Mouse (Mus musculus): Measurements from ENCODE around the gene Cnot2.
"Not testable (repeated sequence)": the region's sequence is repeated elsewhere in the genome, so short reads cannot be mapped to it uniquely, and the experiment has no call there.

Cnot2 gene

DNA sequence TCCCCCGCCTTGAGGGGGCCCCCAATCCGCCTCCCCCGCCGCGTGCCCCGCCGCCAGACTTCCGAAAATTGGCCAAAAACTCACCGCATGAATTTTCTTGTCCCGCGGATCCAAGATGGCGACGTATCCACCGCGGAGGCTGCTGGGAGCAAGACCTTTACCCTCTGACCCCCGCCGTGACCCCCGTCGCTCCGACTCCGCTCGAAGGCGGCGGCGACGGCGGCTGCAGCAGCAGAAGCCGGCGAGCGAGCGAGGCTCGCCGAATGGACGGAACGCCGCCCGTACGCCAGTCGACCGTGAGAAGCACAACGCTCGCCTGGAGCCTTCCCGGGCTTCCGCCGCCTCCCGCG is at the start of gene Cnot2:
Cnot2 (minus strand) TSS at position 143 of the 350 bp plus-strand sequence.
- DNase-seq = peak; percentile 97

DNA sequence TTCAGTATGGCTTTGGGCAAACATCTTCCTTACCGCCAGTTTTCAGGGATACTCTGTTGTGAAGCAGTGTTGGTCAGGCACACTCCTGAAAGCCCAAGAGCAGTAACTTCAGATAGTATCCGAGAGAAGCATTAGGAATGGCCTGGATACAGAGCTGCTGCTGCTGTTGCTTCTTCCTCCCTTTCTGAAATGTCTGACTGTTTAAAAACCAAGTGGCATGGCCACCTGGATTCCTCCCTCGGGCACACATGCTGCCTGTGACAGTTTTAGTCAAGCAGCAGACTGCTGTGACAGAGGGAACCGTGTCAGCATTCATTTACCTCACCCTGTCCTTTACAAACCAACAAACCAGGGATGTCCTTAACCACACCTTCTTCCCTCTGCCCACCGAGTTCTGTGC is 47.6 kb upstream of the Cnot2 start:
- DNase-seq = no peak

DNA sequence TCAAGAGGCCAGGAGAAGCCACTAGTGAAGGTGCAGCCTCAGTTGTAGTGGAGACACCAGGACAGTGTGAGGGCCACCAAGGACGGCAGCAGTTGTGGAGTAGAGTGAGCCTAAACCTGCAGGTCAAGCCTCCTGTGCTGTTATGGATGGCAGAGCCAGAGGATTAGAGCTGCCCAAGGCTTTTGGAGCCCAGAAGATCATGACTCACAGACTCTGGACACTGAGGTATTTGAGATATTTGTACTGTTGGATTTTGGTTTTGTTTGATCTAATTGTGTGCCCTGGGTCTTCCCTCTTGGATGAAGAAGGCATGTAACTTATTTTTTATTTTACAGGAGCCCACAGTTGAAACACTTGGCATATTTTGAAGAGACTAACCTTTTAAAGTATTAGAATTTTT is 44.7 kb upstream of the Cnot2 start:
- DNase-seq = no peak

DNA sequence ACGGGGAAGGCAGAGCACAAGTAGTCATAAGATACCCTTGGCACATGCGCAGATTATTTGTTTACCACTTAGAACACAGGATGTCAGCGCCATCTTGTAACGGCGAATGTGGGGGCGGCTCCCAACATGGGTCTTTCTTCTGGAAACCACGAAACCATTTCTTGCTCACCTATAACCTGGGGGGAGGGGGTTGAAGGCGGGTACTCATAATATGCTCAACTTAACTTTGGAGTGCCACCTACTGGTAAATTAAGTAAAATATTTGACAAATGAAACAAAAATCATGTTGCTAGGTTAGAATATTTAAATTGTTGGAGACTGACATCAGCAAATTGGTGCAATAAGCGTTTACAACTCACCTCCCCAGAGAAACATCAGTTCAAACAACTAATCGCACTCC is 31.9 kb upstream of the Cnot2 start:
- not testable (repeated sequence) for DNase-seq

DNA sequence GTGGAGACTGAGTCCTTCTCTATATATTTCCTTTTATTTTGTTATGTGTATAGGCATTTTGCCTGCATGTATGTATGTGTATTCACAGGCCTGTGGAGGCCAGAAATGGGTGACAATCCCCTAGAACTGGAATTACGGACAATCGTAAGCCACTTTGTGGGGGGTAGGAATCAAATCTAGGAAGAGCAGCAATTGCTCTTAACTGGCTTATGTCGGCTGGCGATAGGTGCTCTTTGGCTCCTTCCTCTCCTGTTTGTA is 23.5 kb upstream of the Cnot2 start:
- no peak for DNase-seq

DNA sequence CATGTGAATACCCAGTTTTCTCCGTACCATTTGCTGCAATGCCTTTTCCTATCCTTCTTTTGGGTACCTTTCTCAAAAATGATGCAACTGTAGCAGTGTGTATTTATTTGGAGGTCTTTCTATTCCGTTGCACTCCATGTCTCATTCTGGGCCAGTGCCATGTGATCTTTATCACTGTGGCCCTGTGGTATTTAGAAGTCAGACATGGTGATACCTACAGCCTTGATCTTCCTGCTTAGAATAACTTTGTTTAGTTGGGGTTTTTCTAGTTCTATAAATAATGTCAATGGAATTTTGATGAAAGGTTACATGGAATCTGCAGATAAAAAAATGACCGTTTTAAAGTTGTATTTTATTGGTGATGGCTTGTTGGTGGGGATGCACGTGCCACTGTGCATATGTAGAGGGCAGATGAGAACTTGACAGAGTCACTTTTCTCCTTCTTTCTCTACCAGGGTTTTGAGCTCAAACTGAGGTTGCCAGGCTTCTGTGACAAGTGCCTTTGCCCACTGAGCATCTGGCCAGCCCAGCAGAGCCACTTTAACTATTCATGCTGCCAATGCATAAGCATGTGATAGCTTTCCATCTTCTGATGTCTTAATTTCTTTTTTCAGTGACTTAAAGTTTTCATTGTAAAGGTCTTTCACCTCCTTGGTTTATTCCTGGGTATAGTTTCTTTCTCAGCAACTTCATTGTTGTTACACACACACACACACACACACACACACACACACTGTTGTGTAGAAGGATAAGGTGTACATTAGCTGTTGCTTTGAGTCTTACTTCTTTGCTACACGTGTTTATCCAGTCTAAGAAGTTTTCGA is 23.0 kb upstream of the Cnot2 start:
- DNase-seq = no peak

DNA sequence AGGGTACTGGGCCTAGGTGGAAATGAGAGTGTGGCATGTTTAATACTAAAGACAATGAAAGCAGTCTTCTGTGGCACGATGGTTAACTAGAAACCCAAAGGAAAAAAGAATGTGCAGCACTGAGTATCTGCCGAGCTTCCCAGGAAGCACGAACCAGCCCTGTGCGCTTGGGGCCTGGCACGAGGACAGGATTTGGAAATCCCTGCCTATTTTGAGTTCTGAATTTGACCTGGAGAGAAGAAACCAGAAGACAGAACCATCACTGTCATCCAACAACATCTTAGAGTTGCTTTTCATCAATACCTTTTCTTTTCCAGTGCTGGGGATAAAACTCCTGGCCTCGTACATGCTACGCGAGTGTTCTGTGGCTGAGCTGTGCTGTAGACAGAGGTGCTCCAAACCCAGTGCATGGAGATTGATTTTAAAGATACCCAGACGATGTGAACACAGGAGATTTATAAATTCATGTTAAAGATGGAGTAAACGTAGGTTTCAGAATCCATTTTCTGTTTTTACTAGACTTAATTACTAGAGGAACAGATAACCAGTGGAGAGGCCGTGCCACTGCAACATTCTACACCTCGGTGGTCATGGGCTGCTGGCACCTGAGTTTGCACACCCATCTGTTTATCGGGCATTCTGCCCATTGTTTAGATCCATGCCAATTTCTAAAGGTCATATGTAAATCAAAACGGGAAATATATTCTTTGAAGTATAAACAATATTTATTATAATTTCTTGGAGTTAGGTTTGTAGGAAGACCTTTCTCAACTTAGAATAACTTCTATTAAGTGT is 17.9 kb upstream of the Cnot2 start:
- DNase-seq = no peak

DNA sequence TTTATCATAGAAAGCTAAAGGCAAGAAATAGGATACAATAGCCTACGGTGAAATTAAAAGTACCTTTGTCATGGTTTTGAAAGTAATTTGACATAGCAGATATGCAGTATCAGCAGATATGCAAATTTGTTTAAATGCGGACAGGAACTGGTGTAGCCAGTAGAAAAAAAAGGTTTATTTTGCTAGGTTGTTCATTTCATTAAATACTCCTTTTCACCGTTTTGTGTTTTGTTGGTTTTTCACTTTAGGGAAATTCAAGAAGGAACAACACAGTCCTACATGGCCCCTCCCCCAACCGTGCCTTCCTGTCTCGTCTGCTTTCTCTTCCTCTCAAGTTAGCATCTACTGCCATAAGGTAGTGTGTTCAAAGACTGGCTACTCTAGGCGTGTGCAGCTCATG is 1.4 kb upstream of the Cnot2 start:
- DNase-seq = peak; percentile 34

DNA sequence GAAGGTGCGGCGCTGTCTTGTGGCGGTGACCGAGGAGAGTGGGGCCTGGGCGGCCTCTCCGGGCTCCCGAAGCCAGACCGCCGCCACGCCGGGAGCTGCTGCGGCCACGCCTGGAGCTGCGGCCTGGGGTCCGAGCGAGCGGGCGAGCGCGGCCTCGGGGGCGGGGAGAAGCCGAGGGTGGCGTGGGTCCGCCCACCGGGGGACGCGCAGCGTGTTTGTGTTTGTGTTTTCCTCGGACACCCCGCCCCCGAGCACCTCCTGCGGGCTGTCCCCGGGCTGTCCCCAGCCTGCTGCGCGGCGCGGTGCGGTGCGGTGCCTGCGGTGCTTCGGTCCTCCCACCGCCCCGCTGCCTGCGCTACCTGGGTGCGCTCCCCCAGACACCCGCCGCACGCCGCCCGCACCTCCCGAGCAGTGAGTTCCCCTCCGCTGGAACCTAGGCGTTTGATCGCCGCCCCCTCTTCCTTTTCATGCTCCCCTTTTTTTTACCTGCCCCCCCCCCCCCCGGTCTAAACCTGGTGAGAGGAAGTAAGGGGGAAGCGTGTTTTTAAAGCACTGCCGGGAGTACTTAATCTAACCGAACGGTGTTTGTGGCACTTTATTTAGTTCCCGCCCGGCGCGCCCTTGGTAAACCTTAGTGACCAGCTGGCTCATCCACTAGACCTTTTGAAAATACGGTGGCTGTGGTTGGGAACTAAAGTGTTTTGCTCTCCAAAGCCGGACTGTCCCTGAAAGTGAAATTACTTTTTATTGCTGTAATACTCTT is 589 bp upstream of the Cnot2 start:
- DNase-seq = peak; percentile 82

DNA sequence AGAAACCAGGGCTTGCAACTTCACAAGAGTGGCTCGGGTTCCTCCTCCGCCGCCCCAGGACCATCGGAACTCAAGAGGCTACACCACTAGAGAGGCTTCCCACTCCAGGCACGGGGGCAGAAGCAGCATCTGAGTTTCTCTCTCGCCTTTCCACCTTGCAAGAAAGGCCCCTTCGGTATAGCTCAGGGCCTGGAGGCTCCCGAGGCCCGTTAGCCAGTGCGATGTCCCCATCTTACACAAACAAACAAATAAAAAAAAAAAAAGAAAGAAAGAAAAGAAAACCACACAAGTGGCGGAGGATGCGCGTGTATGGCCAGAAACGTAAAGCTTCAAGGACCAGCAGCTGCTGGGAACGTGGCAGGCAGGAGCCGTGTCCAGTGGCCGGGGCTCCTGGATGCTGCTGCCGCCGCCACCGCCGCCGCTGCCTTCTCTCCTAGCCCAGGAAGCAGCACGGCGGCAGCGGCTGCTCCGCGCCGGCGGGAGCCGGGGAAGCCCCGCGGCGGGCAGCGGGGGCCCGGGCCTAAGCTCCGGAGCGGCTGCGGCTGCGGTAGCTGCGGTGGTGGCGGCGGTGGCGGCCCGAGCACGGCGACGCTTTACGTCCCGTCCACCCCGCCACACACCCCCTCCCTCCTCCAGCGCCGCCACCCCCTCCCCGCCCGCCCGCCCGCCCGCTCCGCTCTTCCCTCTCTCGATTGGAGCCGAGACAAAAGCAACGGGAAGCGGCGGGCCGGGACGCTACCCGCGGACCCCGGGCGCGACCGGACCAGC is 536 bp downstream of the Cnot2 start:
- DNase-seq = peak; percentile 66

DNA sequence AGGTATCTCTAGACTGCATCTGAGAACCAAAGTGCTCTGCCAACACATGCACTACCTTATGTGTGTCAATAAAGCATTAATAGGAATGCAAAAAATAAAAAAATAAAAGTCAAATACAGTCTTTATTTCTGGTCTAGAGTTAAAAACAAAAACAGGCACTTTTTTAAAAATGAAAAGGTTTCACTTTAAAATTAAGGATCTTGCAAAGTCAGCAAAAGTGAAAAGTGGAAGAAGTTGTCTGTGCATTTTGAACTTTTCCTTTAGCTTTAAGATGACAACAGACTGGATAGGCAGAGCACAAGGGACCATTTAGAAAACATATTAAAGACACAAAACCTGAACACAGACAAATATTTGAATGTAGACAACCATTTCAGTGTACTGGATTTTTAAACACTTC is 1.8 kb downstream of the Cnot2 start:
- no peak for DNase-seq

DNA sequence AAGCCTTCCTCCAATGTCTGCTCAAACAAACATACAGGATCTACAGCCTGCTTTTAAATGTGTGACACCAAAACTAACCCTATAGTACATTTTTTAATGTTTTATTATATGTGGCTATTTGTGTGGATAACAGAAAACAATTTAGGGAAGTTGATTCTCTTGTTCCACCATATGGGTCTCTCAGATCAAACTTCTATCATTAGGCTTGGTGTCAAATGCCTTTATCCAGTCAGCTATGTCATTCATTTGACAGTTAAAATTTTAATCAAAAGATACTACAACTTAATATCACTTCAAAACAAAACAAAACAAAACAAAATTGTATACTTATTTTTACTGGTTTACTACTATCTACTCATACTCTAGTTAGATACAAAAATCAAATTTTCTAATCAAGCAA is 2.9 kb downstream of the Cnot2 start:
- DNase-seq = no peak

DNA sequence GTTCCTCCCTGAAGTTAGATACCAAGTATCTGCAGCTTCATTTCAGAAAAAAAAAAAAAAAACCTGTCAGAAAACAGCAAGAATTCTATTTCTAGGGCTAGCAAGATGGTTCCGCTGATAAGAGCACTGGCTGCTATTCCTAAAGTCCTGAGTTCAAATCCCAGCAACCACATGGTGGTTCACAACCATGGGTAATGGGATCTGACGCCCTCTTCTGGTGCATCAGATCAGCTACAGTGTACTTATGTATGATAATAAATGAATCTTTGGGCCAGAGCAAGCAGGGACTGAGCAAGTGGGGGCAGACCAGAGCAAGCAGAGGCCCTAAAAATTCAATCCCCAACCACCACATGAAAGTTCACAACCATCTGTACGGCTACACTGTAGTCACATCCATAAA is 4.1 kb downstream of the Cnot2 start:
- DNase-seq = no peak

DNA sequence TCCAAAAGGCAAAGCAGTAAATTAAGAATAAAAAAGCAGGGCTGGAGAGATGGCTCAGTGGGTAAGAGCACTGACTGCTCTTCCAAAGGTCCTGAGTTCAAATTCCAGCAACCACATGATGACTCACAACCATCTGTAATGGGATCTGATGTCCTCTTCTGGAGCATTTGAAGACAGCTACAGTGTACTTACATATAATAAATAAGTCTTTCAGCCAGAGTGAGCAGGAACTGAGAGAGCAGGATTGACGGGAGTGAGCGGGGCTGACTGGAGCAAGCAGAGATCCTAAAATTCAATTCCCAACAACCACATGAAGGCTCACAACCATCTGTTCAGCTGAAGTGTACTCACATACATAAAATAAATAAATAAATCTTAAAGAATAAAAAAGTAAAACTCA is 5.2 kb downstream of the Cnot2 start:
- DNase-seq = not testable (repeated sequence)

DNA sequence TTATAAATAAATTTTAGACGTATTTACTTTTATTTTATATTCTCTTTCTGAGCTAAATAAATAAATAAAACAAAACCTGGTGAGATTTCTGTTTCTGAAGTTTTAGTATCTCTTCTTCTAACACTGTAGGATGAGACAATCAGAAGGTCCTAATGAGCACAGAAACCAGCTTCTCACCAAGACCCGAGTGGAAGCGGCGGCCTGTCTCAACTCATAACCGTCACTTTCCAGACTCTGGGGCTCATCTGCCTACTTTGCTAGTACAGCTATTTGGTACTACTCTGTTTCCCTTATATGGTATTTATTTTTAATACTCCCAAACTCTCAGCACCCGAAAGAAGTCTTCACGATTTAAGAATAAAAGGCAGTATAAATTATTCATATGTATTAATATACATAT is 10.8 kb downstream of the Cnot2 start:
- no peak for DNase-seq

DNA sequence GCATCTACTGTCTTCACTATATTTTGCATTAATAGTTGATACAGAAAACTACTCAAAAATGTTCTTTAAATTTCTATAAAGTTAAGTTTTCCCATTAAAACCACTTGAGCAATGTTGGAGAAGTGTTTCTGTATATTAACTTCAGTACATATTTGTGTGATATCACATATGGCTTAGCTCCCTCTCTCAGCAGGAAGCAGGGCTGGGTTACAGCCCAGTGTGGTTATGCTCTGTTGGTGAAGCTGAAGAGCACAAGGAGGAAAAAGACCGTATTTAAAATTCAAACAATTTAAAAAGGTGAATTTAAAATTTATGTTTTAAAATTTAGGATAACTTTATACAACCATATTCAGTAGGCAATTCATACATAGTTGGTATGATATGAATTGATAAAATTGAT is 12.8 kb downstream of the Cnot2 start:
- no peak for DNase-seq

DNA sequence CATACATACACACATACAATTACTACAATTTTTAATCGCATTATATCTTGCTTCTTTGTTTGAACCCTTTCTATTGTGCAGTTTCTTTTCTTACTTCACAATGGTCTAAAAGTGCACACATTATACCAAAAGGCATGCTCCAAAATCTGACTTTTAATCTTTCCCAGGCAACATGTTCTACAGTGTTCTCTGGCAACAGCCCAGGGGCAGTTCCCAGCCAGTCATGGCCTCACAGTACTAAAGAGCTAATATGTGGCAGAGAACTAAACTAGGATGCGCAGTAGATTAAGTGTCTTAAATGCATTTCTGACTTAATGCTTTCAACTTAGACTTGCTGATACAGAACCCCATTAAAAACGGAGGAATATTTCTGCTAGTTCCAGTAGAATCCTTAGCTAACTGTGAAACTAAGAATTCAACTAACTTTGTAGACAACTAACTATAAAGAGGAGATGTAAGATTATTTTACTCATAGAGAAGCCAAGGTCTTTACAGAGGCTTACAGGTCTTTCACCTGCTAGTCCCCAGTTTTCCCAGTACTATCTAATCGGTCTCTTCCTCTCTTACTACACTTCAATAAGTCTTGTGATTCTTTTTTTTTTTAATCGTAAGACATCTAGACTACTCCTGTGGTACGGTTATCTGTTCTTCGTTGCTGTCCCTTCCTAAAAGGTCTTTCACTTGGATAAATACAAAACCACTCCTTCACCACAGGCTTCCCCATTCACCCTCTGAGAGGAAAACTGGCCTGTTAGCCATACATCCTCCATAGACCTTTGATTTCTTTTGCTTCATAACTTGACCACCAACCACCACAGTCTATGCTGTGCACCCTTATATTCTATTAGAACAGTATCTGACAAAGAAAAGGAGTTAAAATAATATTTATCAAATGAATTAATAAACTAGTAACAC is 13.6 kb downstream of the Cnot2 start:
- peak; percentile 26 for DNase-seq

DNA sequence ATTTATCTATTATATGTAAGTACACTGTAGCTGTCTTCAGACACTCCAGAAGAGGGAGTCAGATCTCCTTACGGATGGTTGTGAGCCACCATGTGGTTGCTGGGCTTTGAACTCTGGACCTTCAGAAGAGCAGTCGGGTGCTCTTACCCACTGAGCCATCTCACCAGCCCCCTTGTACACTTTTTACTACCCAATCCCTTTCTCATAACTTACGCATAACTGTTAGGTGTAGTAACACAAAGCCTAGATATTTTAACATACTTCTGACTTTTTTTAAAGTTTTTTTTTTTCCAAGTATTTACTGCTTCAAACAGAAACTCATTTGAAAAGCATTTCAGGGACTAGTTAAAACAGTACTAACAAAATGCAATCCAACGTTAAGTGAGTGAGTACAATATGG is 14.8 kb downstream of the Cnot2 start:
- not testable (repeated sequence) for DNase-seq

DNA sequence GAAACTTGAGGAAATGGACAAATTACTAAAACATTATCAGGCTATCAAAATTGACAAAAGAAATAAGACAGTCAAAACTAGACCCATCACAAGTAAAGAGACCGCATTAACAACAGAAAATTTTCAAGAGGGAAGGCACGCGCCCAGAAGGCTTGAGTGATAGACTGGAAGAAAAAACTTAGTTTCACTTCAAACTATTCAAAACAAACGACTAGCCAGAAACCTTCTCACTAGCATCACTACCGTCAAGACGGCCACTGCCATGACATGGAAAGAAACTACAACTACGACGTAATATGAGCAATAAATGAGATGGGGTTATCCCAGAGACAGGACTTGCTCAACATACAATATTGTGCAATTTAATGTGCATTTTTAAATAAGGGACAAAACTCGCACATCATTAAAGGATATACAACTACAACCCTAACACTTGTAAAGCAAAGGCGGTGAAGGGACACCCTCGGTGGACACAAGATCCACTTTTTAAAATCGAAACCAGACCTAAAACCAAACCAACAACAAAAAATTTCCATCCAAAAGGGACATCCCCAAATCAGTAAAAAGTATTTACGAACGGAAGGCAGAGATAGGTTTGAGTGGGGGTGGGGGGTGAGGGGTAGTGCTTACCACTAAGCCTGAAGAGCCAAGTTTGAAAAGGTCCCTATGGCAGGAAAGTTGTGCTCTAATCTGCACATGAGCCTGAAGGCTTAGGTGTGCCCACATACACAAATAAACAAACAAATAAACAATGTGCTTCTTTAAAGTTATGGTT is 16.3 kb downstream of the Cnot2 start:
- no peak for DNase-seq

DNA sequence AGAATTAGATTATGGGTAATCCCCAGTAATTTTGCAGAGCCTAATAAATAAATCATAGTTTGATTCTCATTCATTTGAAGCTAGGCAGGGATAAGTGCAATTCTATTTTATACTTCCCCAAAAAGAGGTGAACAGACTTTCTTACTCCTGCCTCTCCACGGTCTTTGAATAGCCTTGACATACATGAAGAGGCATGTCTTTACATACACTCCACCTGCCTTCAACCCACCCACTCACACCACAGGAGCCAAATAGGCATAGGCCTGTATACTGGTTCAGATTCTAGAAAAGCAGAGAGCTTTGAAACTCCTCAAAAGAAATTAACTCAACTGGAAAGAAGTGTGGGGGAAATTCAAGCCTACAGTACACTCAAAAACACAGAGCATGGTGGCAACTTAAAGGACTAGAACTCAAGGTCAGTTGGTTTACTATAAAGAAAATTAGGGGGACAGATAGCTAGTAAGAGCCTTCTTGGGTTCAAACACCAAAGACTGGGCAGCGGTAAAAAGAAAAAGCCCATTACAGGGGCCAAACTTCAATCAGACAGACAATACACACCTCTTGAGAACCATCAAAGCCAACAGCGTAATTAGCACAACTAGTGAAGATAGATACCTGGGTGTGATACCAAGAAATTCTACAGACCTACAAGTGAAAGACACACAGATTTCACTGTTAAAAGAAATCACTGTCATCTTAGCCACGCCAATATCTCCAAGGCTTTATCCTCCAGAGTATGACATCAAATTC is 18.4 kb downstream of the Cnot2 start:
- DNase-seq = no peak
